Mouse (Mus musculus): ENCODE results near the gene Kifc5b.

GRCm38 (mm10) chr17:26868756-26869155, 48.1 kb upstream of the Kifc5b start:
- TF ChIP-seq CTCF (IDR thresholded peaks at IDR 0.05; ENCODE audit: borderline replicate concordance, extremely low read depth, insufficient read depth, insufficient read length) (no peak), POLR2A (IDR thresholded peaks at IDR 0.05; ENCODE audit: borderline replicate concordance, extremely low read depth, insufficient read depth, insufficient read length, poor library complexity, severe bottlenecking) (no peak)
